Mouse (Mus musculus): ENCODE data around the gene Lmo2.

DNA sequence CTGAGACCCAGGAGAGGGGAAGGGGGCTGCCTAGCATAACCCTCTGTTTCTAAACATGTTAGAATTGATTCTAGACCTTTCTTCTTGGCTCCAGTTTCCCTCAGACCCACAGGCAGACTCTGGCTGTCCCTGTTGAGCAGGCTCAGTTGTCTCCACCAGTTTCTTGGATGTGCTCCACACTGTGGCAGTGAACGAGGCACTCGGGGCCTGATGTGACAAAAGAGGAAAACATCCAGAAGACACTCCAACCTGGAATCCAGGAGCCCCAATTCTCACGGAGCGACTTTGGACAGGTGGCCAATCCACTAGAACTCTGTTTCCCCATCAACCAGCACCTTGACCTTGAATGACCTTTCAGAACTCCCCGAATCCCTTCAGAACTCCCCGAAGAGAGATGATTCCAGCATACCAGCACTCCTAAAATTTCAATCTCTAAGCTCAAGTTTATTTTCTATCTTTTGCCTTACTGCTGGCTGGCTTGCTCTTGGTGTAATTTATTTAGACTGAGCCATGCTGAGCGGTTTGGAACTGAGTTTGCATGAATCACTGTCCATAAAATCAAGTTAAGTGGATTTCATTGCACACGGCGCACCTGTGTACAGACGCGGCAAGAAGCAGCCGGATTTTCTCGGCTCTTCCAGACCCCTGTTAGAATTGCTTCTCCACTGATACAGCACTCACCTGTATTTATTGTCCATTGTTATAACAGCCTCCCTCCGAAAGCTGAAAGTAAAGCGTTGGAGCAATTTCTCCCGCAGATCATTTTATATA, 45.1 kb upstream of the Lmo2 start:
- TF ChIP-seq CTCF (IDR thresholded peaks at IDR 0.05; ENCODE audit: low read depth), result no peak
- TF ChIP-seq EP300 (optimal IDR thresholded peaks at IDR 0.05), result no peak
